Mouse (Mus musculus) stomach, embryonic 14.5 days (tissue): ENCODE measurements around the gene Nsmce4a. TPM values are rescaled to one million over a fixed set of nuclear protein-coding genes. Genes with fewer than 3 reads are reported as not detected.

Experiments
- ATAC-seq: fragments of 200-750 bp; cut with Nextera tagmentation; 2 replicates; pipeline ENCODE4 v1.8.0; 2017; ENCODE audit warnings: low read depth, moderate TSS enrichment; ENCODE audit not compliant: insufficient number of reproducible peaks, insufficient read depth, low FRiP score
- H3K27ac ChIP-seq: fragments of 300-500 bp; sonication (generic); 2 replicates; pipeline ENCODE4 v1.5.1; 2014; ENCODE audit warnings: mild to moderate bottlenecking, low read length, moderate library complexity, mixed read lengths
- H3K27me3 ChIP-seq: fragments of 300-500 bp; sonication (generic); 2 replicates; pipeline ENCODE4 v1.6.1; 2014; ENCODE audit warnings: low read length, control low read depth, mixed read lengths; ENCODE audit not compliant: control insufficient read depth, insufficient read depth
- H3K36me3 ChIP-seq: fragments of 300-500 bp; sonication (generic); 2 replicates; pipeline ENCODE4 v1.6.1; 2014; ENCODE audit warnings: mild to moderate bottlenecking, control low read depth, low read length, moderate library complexity, mixed read lengths; ENCODE audit not compliant: control insufficient read depth, insufficient read depth
- H3K4me1 ChIP-seq: fragments of 300-500 bp; sonication (generic); 2 replicates; pipeline ENCODE4 v1.6.1; 2014; ENCODE audit warnings: low read length, control low read depth, mixed read lengths; ENCODE audit not compliant: control insufficient read depth, insufficient read depth
- H3K4me2 ChIP-seq: fragments of 300-500 bp; sonication (generic); replicated peaks from 2 replicates; pipeline ENCODE4 v1.6.1; 2014; ENCODE audit warnings: low read depth, low read length, control low read depth
- H3K4me3 ChIP-seq: fragments of 300-500 bp; sonication (generic); 2 replicates; pipeline ENCODE4 v1.5.1; 2014; ENCODE audit warnings: low read depth, low read length, control low read depth
- H3K9ac ChIP-seq: fragments of 300-500 bp; sonication (generic); replicated peaks from 2 replicates; pipeline ENCODE4 v1.6.1; 2014; ENCODE audit warnings: low read depth, mild to moderate bottlenecking, control low read depth, low read length, moderate library complexity, mixed read lengths
- H3K9me3 ChIP-seq: fragments of 300-500 bp; sonication (generic); 2 replicates; pipeline ENCODE4 v1.6.1; 2016; ENCODE audit warnings: low read depth, low read length, control low read depth; ENCODE audit not compliant: control insufficient read depth
- WGBS: fragments of 180-500 bp; shearing (Covaris S2); extraction: QIAGEN DNeasy Blood & Tissue Kit; methylation state at CpG from one replicate; pipeline ENCODE4 v1.1.7; 2014; 5-methylcytosine and 5-hydroxymethylcytosine counted together
- polyA plus RNA-seq: library from polyadenylated mRNA; unstranded; fragments of >200 nt; fragmentation: Nextera tagmentation; extraction: Ambion mirVana; gene quantifications from 2 replicates; pipeline ENCODE4 v1.2.1, GENCODE M21; 2014

Nsmce4a gene
- 173 and 181 TPM in 2 replicates for polyA plus RNA-seq

DNA sequence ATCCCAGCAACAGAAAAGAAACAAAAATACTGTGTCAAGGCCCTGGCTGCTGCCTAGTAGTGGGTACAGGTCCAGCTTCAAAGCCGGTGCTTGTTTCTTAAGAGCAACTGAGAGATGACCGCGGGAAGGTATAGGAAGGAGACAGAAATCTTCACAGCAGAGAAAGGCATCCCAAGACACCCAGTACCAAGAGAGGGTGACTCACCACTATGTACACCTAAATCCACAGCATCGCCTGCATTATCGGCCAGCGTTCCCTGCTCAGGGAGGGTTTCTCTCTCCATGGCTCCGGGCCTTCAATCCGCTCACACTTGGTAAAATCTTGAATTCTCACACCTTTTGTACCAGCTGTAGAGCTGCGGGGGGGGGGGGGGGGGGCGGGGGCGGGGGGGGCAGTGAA lies at the start of gene Nsmce4a:
Gene Nsmce4a (minus strand): TSS at position 298 of the 400 bp plus-strand sequence.
- H3K4me1 ChIP-seq, result 0 out of 2 replicates have a peak, but pooled peaks cover 3% of the 10 kb centered on the region
- no peak within 1 kb of the TSS for H3K4me2 ChIP-seq
- 87% methylated on average over 8 of the region's 11 CpGs for WGBS
- no peak within 1 kb of the TSS; the same call in 1 of the 2 replicates for H3K27ac ChIP-seq
- H3K36me3 ChIP-seq, result no peaks in the 10 kb centered on the region
- no peak for ATAC-seq
- H3K9me3 ChIP-seq, result no peaks in the 10 kb centered on the region
- H3K4me3 ChIP-seq, result no peak within 1 kb of the TSS
- H3K9ac ChIP-seq, result no peak within 1 kb of the TSS
- H3K27me3 ChIP-seq, result no peaks in the 10 kb centered on the region

DNA sequence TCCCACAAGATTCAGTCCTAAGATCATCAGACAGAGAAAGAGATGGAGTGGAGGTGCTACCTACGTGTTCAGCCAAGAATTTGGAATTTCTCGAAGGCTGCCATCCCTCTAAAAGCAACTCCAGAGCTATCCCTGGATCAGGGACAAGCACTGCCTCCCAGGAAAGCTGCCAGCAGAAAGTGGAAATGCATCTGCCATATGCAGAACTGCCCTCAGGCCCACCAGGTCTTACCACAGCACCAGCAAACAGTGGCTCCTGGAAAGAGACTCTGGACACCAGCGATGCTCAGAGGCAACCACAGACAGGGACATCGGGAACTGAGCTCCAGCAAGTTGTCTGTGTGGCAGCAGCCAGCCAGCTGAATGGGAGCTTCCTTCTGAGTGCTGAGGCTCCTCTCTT lies 49.4 kb upstream of the Nsmce4a start:
- ATAC-seq, result no peak
- Histone ChIP-seq H3K27ac (no peak overlapping the region), H3K9me3 (no peaks in the 10 kb centered on the region), H3K27me3 (no peaks in the 10 kb centered on the region), H3K4me2 (no peak overlapping the region), H3K9ac (no peak overlapping the region), H3K4me3 (no peak overlapping the region), H3K36me3 (no peaks in the 10 kb centered on the region), H3K4me1 (no peaks in the 10 kb centered on the region)
- WGBS, result 79% methylated on average over 4 of the region's 4 CpGs

DNA sequence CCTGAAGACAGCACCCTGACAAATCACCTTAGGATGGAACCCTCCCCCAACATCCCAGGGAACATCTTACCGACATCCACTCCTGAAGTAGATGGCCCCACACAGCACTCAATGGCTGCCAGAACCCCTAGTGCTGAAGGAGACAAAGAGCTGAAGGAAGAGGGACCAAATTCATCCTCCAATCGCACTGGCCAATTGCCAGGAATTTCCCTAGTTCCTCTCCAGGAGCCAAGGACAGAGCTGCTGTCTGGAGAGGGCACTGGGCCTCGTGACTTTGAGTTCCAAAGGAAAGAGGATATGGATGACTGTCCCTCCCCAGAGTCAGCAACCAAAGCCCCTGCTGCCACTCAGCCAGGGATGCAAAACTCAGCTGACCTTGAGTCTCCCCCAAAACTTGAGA lies 49.0 kb upstream of the Nsmce4a start:
- Histone ChIP-seq H3K27me3 (no peaks in the 10 kb centered on the region), H3K9me3 (no peaks in the 10 kb centered on the region), H3K27ac (no peak overlapping the region), H3K4me3 (no peak overlapping the region), H3K9ac (no peak overlapping the region), H3K36me3 (no peaks in the 10 kb centered on the region), H3K4me1 (no peaks in the 10 kb centered on the region), H3K4me2 (no peak overlapping the region)
- WGBS, result 50% methylated on average over 3 of the region's 3 CpGs
- no peak for ATAC-seq

DNA sequence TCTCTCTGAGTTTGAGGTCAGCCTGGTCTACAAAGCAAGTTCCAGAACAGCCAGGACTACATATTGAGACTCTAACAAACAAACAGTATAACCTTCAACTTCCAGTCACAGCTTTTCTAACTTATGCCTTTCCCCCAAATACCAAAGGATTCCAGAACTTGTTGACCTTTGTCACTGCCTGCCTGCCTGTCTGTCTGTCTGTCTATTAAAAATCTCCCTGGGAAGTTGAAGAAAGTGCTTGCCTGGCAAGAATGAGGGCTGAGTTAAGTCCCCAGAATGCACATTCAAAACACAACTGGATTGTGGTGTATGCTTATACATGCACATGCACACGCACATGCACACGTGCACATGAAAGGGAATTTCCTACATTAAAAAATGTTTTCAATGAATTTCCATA lies 48.1 kb upstream of the Nsmce4a start:
- H3K36me3 ChIP-seq, result no peaks in the 10 kb centered on the region
- ATAC-seq, result no peak
- no peak overlapping the region for H3K4me3 ChIP-seq
- WGBS, result 90% methylated on average over 2 of the region's 2 CpGs
- no peaks in the 10 kb centered on the region for H3K9me3 ChIP-seq
- H3K27me3 ChIP-seq, result no peaks in the 10 kb centered on the region
- H3K9ac ChIP-seq, result no peak overlapping the region
- no peak overlapping the region for H3K4me2 ChIP-seq
- H3K4me1 ChIP-seq, result no peaks in the 10 kb centered on the region
- no peak overlapping the region for H3K27ac ChIP-seq

DNA sequence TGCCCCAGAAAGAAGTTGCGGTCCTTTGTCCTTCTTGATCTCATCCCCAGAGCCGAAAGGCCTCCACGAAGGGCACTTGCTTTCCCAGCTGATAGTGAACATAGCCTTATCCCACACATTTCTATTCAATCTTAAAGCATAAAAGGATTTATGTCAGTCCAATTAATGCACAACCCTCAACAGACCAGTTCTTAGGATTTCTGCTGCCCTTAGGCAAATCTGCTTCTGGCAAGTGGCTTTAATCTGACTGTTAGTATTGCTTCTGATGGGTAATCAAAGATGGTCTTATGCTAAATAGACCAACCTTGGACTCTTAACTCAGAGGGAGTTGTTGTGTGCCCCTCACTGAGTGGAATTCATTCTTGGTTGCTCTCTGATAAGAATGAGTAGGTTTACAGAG lies 44.7 kb upstream of the Nsmce4a start:
- Histone ChIP-seq H3K4me3 (no peak overlapping the region), H3K27me3 (no peaks in the 10 kb centered on the region), H3K36me3 (no peaks in the 10 kb centered on the region), H3K9me3 (no peaks in the 10 kb centered on the region), H3K4me1 (no peaks in the 10 kb centered on the region), H3K9ac (no peak overlapping the region), H3K27ac (no peak overlapping the region), H3K4me2 (no peak overlapping the region)
- ATAC-seq, result no peak
- 94% methylated on average over 3 of the region's 3 CpGs for WGBS

DNA sequence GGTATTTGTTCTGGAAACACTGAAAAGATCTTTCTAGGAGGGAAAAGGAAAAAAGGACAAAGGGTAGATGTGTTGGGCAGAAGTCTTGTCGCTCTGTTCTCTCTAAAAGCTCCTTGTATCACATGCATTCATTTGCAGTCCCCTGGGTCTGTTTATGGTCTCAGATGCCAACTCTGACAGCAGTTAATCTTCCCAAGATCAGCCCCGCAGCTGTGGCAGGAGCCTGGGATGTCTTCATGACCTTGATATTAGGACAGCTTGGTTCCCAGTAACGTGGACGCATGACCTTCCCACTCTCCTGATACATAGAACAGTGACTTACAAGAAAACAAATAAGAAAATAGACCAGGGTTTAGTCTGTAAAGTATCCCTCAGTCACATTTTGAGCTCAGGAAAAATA lies 41.1 kb upstream of the Nsmce4a start:
- no peak for ATAC-seq
- H3K36me3 ChIP-seq, result no peaks in the 10 kb centered on the region
- no peaks in the 10 kb centered on the region for H3K9me3 ChIP-seq
- H3K27ac ChIP-seq, result no peak overlapping the region
- 36% methylated on average over 4 of the region's 4 CpGs for WGBS
- no peak overlapping the region for H3K4me3 ChIP-seq
- H3K9ac ChIP-seq, result no peak overlapping the region
- H3K4me1 ChIP-seq, result no peaks in the 10 kb centered on the region
- no peaks in the 10 kb centered on the region for H3K27me3 ChIP-seq
- H3K4me2 ChIP-seq, result no peak overlapping the region

DNA sequence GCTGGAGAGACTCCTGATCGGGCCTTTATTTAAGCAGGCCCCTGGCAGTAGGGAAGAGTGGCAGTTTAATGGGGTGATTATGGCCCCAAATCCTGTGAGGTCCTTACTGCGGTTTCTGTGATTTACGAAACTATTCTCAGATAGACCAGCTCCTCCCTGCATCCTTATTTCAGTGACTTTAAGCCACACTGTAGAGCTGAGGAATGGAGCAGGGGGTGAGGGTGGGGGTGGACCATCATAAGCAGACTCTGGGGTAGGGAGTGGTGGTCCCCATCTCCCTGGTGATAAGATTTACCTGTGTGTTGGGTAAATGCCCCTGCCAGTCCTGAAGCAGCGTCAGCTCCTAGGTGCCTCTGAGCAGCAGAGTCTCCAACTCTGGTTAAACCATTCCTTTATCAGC lies 34.0 kb upstream of the Nsmce4a start:
- no peaks in the 10 kb centered on the region for H3K36me3 ChIP-seq
- H3K4me3 ChIP-seq, result no peak overlapping the region
- H3K9me3 ChIP-seq, result no peaks in the 10 kb centered on the region
- WGBS, result 93% methylated on average over 4 of the region's 4 CpGs
- no peak overlapping the region for H3K27ac ChIP-seq
- no peaks in the 10 kb centered on the region for H3K27me3 ChIP-seq
- no peak for ATAC-seq
- H3K9ac ChIP-seq, result no peak overlapping the region
- H3K4me2 ChIP-seq, result no peak overlapping the region
- H3K4me1 ChIP-seq, result no peaks in the 10 kb centered on the region

DNA sequence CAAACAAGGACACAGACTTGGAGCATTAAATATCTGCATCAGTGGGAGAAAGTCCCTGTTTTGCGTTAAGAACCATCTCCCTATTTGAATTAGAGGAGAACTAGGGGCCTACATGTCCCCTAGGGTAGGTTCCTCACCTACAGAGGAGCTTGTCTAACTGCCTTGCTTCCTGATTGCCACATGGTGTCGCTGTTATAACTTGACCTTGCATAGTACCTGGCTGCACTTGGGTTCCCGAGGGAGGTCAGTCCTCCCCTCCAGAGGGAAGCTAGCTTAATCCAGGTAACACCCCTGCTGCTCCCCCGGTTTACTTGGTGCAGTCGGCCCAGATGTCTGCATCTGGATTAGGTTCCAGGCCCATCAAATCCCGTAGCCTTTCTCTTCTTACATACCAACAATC lies 32.2 kb upstream of the Nsmce4a start:
- Histone ChIP-seq H3K4me1 (no peaks in the 10 kb centered on the region), H3K9me3 (no peaks in the 10 kb centered on the region), H3K4me3 (no peak overlapping the region), H3K27me3 (no peaks in the 10 kb centered on the region), H3K36me3 (no peaks in the 10 kb centered on the region), H3K9ac (no peak overlapping the region), H3K4me2 (no peak overlapping the region), H3K27ac (no peak overlapping the region)
- WGBS, result 23% methylated on average over 6 of the region's 6 CpGs
- ATAC-seq, result no peak

DNA sequence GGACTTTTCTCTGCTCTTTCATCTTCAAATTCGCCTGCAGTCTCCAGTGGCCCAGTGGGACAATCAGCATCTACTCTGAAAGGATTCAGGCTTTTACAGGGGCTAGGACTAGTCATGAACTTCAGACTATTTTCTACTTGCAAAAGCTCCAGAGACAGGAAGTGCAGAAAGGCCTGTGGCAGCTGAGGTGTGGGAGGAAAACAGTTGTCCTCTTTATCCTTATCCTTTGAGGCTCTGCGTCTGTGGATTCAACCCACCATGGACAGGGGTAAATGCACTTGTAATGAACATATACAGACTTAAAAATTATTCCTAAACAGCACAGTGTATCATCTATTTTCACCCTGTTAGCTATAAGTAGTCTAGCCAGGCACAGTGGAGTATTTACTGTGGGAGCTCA lies 31.5 kb upstream of the Nsmce4a start:
- H3K9me3 ChIP-seq, result no peaks in the 10 kb centered on the region
- no peak overlapping the region for H3K27ac ChIP-seq
- H3K4me3 ChIP-seq, result no peak overlapping the region
- H3K9ac ChIP-seq, result no peak overlapping the region
- WGBS, result 75% methylated on average over 2 of the region's 2 CpGs
- H3K4me2 ChIP-seq, result no peak overlapping the region
- H3K36me3 ChIP-seq, result no peaks in the 10 kb centered on the region
- no peaks in the 10 kb centered on the region for H3K27me3 ChIP-seq
- H3K4me1 ChIP-seq, result no peaks in the 10 kb centered on the region
- ATAC-seq, result no peak
